Mouse (Mus musculus) heart, adult 2 months (tissue): ENCODE data around the gene Epas1.

Source experiments
- EP300 ChIP-seq: fragments of 200-500 bp; IDR thresholded peaks from 2 replicates; pipeline ENCODE4 v1.6.1; 2011; ENCODE audit warnings: low read depth, low read length, control low read depth; ENCODE audit not compliant: insufficient read depth
- POLR2A ChIP-seq: fragments of 200-500 bp; IDR thresholded peaks from 2 replicates; pipeline ENCODE4 v1.6.1; 2011; ENCODE audit warnings: mild to moderate bottlenecking, low read depth, low read length, control low read depth; ENCODE audit not compliant: insufficient read depth

- TF ChIP-seq EP300 (no peak), POLR2A (no peak)
Observed at GRCm38 (mm10) chr17:86839308-86839707, 85.8 kb downstream of the Epas1 start.
